In genomic region chr16:23452476-23452875, GRCm38 (mm10) we compare ENCODE assay signal across 8 mouse cellular contexts. TPM values are rescaled to one million over a fixed set of nuclear protein-coding genes. Genes with fewer than 3 reads are reported as not detected.
DNase-seq lines count a peak whose midpoint lies in the region; ATAC-seq and TF ChIP-seq lines count a peak whose summit lies in the region.

No protein-coding gene starts in this region.

- H3K9me3 ChIP-seq in heart, embryonic 12.5 days (replicated peaks), result no peaks in the 10 kb centered on the region
- H3K9me3 ChIP-seq in forebrain, embryonic 13.5 days (replicated peaks), result no peaks in the 10 kb centered on the region
- no peaks in the 10 kb centered on the region for H3K9me3 ChIP-seq in intestine, embryonic 14.5 days (ENCODE audit: control insufficient read depth, low read length)
- no peaks in the 10 kb centered on the region for H3K9me3 ChIP-seq in midbrain, embryonic 13.5 days

- no peak overlapping the region for H3K9ac ChIP-seq in heart, embryonic 12.5 days
- H3K9ac ChIP-seq in forebrain, embryonic 13.5 days, result no peak overlapping the region
- no peak overlapping the region for H3K9ac ChIP-seq in intestine, embryonic 14.5 days (ENCODE audit: low read length)
- no peak overlapping the region for H3K9ac ChIP-seq in midbrain, embryonic 13.5 days (replicated peaks)

- no peaks in the 10 kb centered on the region for H3K36me3 ChIP-seq in heart, embryonic 12.5 days
- H3K36me3 ChIP-seq in forebrain, embryonic 13.5 days (ENCODE audit: poor library complexity, severe bottlenecking), result no peaks in the 10 kb centered on the region
- H3K36me3 ChIP-seq in intestine, embryonic 14.5 days (ENCODE audit: control insufficient read depth, insufficient read depth, low read length), result no peaks in the 10 kb centered on the region
- H3K36me3 ChIP-seq in midbrain, embryonic 13.5 days, result no peaks in the 10 kb centered on the region

- peaks cover 12% of the 10 kb centered on the region for H3K4me1 ChIP-seq in heart, embryonic 12.5 days (replicated peaks)
- H3K4me1 ChIP-seq in bone marrow macrophage, adult 2 months (ENCODE audit: control insufficient read depth, insufficient read depth, low read length), result no peaks in the 10 kb centered on the region
- H3K4me1 ChIP-seq in forebrain, embryonic 13.5 days, result no peaks in the 10 kb centered on the region
- H3K4me1 ChIP-seq in intestine, embryonic 14.5 days (replicated peaks; ENCODE audit: control insufficient read depth, insufficient read depth, low read length), result no peaks in the 10 kb centered on the region
- no peaks in the 10 kb centered on the region for H3K4me1 ChIP-seq in midbrain, embryonic 13.5 days (replicated peaks)

- intact Hi-C loops in left cerebral cortex, postnatal 10 days (cut with DNase I), result loop anchor here (1.0 to 2.0 kb wide), 3 partner anchors 96 to 501 kb away; no protein-coding TSS in a partner anchor

- TF ChIP-seq POLR2A in bone marrow macrophage, adult 2 months (IDR thresholded peaks at IDR 0.05; ENCODE audit: borderline replicate concordance, low read depth, low read length), result no peak

- no peak overlapping the region for H3K27ac ChIP-seq in heart, embryonic 12.5 days (ENCODE audit: poor library complexity, severe bottlenecking)
- no peak overlapping the region for H3K27ac ChIP-seq in bone marrow macrophage, adult 2 months (ENCODE audit: insufficient read depth, low read depth, low read length)
- no peak overlapping the region for H3K27ac ChIP-seq in forebrain, embryonic 13.5 days
- H3K27ac ChIP-seq in intestine, embryonic 14.5 days (ENCODE audit: low read depth), result no peak overlapping the region
- no peak overlapping the region for H3K27ac ChIP-seq in midbrain, embryonic 13.5 days

- no peak overlapping the region for H3K4me3 ChIP-seq in heart, embryonic 12.5 days
- H3K4me3 ChIP-seq in bone marrow macrophage, adult 2 months (ENCODE audit: insufficient read depth, low read length), result no peak overlapping the region
- no peak overlapping the region for H3K4me3 ChIP-seq in forebrain, embryonic 13.5 days
- no peak overlapping the region for H3K4me3 ChIP-seq in intestine, embryonic 14.5 days (ENCODE audit: low read depth, low read length)
- no peak overlapping the region for H3K4me3 ChIP-seq in midbrain, embryonic 13.5 days (replicated peaks)

- peaks cover 3% of the 10 kb centered on the region; the same call in 1 of the 2 replicates for H3K27me3 ChIP-seq in heart, embryonic 12.5 days (replicated peaks)
- H3K27me3 ChIP-seq in forebrain, embryonic 13.5 days, result 0 out of 2 replicates have a peak, but pooled peaks cover 2% of the 10 kb centered on the region
- no peaks in the 10 kb centered on the region for H3K27me3 ChIP-seq in intestine, embryonic 14.5 days (replicated peaks; ENCODE audit: control insufficient read depth, insufficient read depth, low read length)
- H3K27me3 ChIP-seq in midbrain, embryonic 13.5 days, result no peaks in the 10 kb centered on the region; the same call in 1 of the 2 replicates

- no peak overlapping the region for H3K4me2 ChIP-seq in heart, embryonic 12.5 days
- H3K4me2 ChIP-seq in forebrain, embryonic 13.5 days, result no peak overlapping the region
- no peak overlapping the region for H3K4me2 ChIP-seq in intestine, embryonic 14.5 days (ENCODE audit: low read length)
- H3K4me2 ChIP-seq in midbrain, embryonic 13.5 days (replicated peaks), result no peak overlapping the region

- DNase-seq in heart, adult 18-20 months, result peak; percentile 22 to 72
- DNase-seq in intestine, embryonic 14.5 days (ENCODE audit: low spot score), result peak; percentile 79
- DNase-seq in left cerebral cortex, postnatal 10 days (ENCODE audit: extremely low spot score in 1 of 2, low spot score in 2 of 2), result peak; percentile 53 to 58
- DNase-seq in telencephalon, adult 2 months (ENCODE audit: low read depth, low spot score), result peak; percentile 10

- WGBS in heart, embryonic 12.5 days, result 17% methylated on average over 3 of the region's 3 CpGs
- 19% methylated on average over 3 of the region's 3 CpGs for WGBS in forebrain, embryonic 13.5 days
- 10% methylated on average over 3 of the region's 3 CpGs for WGBS in intestine, embryonic 14.5 days
- WGBS in midbrain, embryonic 13.5 days, result 9% methylated on average over 3 of the region's 3 CpGs

- ATAC-seq in heart, embryonic 12.5 days (ENCODE audit: insufficient number of reproducible peaks, low FRiP score), result no peak
- ATAC-seq in forebrain, embryonic 13.5 days, result peak; percentile 75
- no peak; the same call in 1 of the 2 replicates for ATAC-seq in intestine, embryonic 14.5 days (replicated peaks; ENCODE audit: low FRiP score, low TSS enrichment, low read depth)
- ATAC-seq in midbrain, embryonic 13.5 days, result peak; percentile 85

- peak; percentile 52 for TF ChIP-seq CTCF in bone marrow macrophage, adult 2 months (IDR thresholded peaks at IDR 0.05; ENCODE audit: low read depth, low read length)

RNA-seq across cellular contexts. Expression of gene Rtp1, which starts 23.5 kb away (rescaled TPM):
- total RNA-seq in heart, adult 18-20 months (2021), result not detected
- polyA plus RNA-seq in heart, embryonic 12.5 days (2016; fragmentation: Nextera tagmentation; extraction: Ambion mirVana), result not detected in 2 replicates
- not detected in 2 replicates for polyA plus RNA-seq in bone marrow macrophage, adult 2 months (2012; ENCODE audit: insufficient read depth, insufficient read length, missing spikeins)
- 0.05 TPM in 1 of 2 replicates, not detected in the other for polyA plus RNA-seq in forebrain, embryonic 13.5 days (2015; fragmentation: Nextera tagmentation; extraction: Ambion mirVana)
- polyA plus RNA-seq in intestine, embryonic 14.5 days (2014; fragmentation: Nextera tagmentation; extraction: Ambion mirVana), result not detected in 2 replicates
- total RNA-seq in left cerebral cortex, postnatal 10 days (2021), result under 1 TPM in 1 of 2 experiments, not detected in 1; 0.17 TPM
- 0.08 and 0.14 TPM in 2 replicates for polyA plus RNA-seq in midbrain, embryonic 13.5 days (2015; fragmentation: Nextera tagmentation; extraction: Ambion mirVana)

Comparison
In these comparisons a context has a peak if more than half of its experiments do, and no peak if none do; other contexts are left out.
1. DNase-seq: peak in every context shown above with its lines; median percentile 79 in intestine, embryonic 14.5 days; 56 in left cerebral cortex, postnatal 10 days; 47 in heart, adult 18-20 months; 10 in telencephalon, adult 2 months.
2. ATAC-seq: peak in forebrain, embryonic 13.5 days (single experiment) and midbrain, embryonic 13.5 days (single experiment); none in heart, embryonic 12.5 days (single experiment) and intestine, embryonic 14.5 days (single experiment).